Mouse (Mus musculus) hindbrain, embryonic 13.5 days (tissue): ENCODE measurements around the gene Rbpjl. TPM values are rescaled to one million over a fixed set of nuclear protein-coding genes. Genes with fewer than 3 reads are reported as not detected.

Experiments
- ATAC-seq: fragments of 200-750 bp; cut with Nextera tagmentation; 2 replicates; pipeline ENCODE4 v1.8.0; 2017; ENCODE audit warnings: moderate TSS enrichment; ENCODE audit not compliant: low FRiP score
- H3K27ac ChIP-seq: fragments of 300-500 bp; sonication (generic); 2 replicates; pipeline ENCODE4 v1.5.1; 2015; ENCODE audit warnings: inconsistent platforms, mild to moderate bottlenecking, moderate library complexity
- H3K27me3 ChIP-seq: fragments of 300-500 bp; sonication (generic); 2 replicates; pipeline ENCODE4 v1.6.1; 2015; ENCODE audit warnings: mild to moderate bottlenecking, inconsistent platforms
- H3K36me3 ChIP-seq: fragments of 300-500 bp; sonication (generic); 2 replicates; pipeline ENCODE4 v1.6.1; 2015; ENCODE audit warnings: mild to moderate bottlenecking, inconsistent platforms
- H3K4me1 ChIP-seq: fragments of 300-500 bp; sonication (generic); replicated peaks from 2 replicates; pipeline ENCODE4 v1.6.1; 2015; ENCODE audit warnings: inconsistent platforms
- H3K4me2 ChIP-seq: fragments of 300-500 bp; sonication (generic); 2 replicates; pipeline ENCODE4 v1.6.1; 2015; ENCODE audit warnings: inconsistent platforms, mild to moderate bottlenecking, moderate library complexity
- H3K4me3 ChIP-seq: fragments of 300-500 bp; sonication (generic); 2 replicates; pipeline ENCODE4 v1.5.1; 2015; ENCODE audit warnings: mild to moderate bottlenecking, inconsistent platforms
- H3K9ac ChIP-seq: fragments of 300-500 bp; sonication (generic); 2 replicates; pipeline ENCODE4 v1.6.1; 2015; ENCODE audit warnings: mild to moderate bottlenecking, inconsistent platforms
- H3K9me3 ChIP-seq: fragments of 300-500 bp; sonication (generic); 2 replicates; pipeline ENCODE4 v1.6.1; 2016; ENCODE audit warnings: inconsistent platforms
- WGBS: fragments of 180-500 bp; shearing (Covaris S2); methylation state at CpG from one replicate; pipeline ENCODE4 v1.1.7; 2015; 5-methylcytosine and 5-hydroxymethylcytosine counted together
- microRNA-seq: library from miRNA; unstranded; fragments of <30 nt; microRNA quantifications from one replicate; pipeline ENCODE4, GENCODE M21; 2016
- polyA plus RNA-seq: library from polyadenylated mRNA; unstranded; fragments of >200 nt; fragmentation: Nextera tagmentation; extraction: Ambion mirVana; gene quantifications from 2 replicates; pipeline ENCODE4 v1.2.1, GENCODE M21; 2015

Gene Rbpjl
- polyA plus RNA-seq, 1 experiment from 2014 or later, result 0.05 TPM

DNA sequence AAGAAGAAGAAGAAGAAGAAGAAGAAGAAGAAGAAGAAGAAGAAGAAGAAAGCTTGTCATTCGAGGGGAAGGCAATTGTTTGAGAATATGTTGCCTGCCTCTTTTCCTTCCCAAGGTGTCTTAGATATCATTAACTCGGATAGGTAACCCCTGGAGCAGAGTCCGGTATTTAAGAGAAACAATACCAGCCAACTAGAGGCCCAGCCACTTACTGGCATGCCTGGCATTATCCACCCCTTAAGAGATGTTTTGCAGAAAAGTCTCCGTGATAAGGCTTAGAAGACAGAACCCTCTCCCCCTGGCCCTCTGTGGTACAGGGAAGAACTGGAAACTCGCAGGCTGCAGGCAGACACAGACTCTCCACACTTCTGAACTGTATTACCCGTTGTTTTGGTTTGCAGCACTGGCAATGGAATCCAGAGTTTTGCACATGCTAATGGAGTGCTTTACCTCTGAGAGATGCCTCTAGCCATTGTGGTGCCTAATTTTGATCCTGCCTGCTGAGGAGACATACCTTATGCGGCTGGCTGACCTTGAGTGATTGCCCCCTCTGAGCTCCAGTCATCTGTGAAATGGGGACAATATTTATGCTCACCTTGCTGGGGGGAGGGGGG lies 51.1 kb downstream of the Rbpjl start:
- H3K4me1 ChIP-seq, result peaks cover 8% of the 10 kb centered on the region; the same call in 1 of the 2 replicates
- ATAC-seq, result no peak
- no peak overlapping the region for H3K4me2 ChIP-seq
- no peaks in the 10 kb centered on the region for H3K9me3 ChIP-seq
- no peaks in the 10 kb centered on the region for H3K27me3 ChIP-seq
- H3K36me3 ChIP-seq, result no peaks in the 10 kb centered on the region
- H3K27ac ChIP-seq, result no peak overlapping the region
- H3K4me3 ChIP-seq, result no peak overlapping the region
- 72% methylated on average over 7 of the region's 7 CpGs for WGBS
- H3K9ac ChIP-seq, result no peak overlapping the region

DNA sequence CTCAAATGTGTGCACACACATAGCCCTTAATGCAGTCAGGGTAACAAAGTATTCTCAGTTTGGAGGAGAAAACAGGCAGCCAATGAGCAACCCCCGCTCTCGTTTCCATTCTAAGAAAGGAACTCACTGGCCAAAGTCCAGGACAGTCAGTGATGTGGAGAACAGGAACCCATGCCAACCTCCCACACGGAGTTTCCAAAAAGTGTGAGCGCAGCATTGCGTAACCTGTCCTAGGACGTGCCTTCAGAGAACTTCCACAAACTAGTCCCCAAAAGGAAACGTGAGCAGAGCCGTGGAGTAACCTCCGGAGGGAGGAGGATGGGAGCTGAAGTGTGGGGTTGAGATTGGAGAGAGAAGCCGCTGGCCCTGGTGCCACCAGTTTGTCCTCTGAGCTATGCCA lies 51.9 kb downstream of the Rbpjl start:
- H3K9me3 ChIP-seq, result no peaks in the 10 kb centered on the region
- WGBS, result 81% methylated on average over 10 of the region's 10 CpGs
- no peak overlapping the region for H3K9ac ChIP-seq
- ATAC-seq, result no peak
- no peak overlapping the region for H3K4me3 ChIP-seq
- no peaks in the 10 kb centered on the region for H3K27me3 ChIP-seq
- H3K4me2 ChIP-seq, result no peak overlapping the region
- H3K4me1 ChIP-seq, result peaks cover 8% of the 10 kb centered on the region; the same call in 1 of the 2 replicates
- H3K36me3 ChIP-seq, result no peaks in the 10 kb centered on the region
- H3K27ac ChIP-seq, result no peak overlapping the region

DNA sequence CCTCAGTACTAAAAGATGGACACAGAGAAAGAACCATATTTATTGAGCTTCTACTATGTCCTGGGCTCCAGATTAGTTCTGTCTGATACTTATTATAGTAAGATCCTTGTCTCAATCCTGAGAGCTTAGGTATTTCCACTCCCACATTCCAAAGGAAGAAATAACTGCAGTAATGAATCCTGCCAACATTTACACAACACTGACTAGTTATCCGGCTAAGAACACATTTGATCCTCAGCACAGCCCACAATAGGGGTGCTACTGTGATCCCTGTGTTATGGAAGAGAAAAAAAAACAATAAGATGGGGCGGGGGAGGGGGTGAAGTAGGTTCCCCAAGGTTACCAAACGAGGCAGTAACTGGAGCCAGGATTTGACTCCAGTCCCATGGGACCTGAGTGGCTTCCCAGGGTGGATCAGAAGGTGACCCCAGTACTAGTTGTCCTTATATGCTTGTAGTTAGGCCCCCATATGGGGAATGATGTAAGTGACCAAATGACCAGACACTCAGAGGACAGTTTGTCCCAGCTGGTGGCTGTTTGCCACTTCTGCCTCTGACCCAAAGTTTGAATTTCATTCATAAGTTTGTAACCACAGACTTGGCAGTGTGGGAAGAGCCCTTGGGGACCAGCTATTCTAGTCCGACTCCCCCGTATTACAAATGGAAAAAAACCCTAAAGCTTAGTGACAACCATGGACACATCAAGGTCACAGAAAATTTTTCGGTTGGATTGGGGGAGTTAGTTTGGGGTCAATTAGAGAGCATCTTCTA lies 52.7 kb downstream of the Rbpjl start:
- no peak for ATAC-seq
- Histone ChIP-seq H3K27ac (no peak overlapping the region), H3K4me2 (no peak overlapping the region), H3K4me1 (peaks cover 8% of the 10 kb centered on the region; the same call in 1 of the 2 replicates), H3K9me3 (no peaks in the 10 kb centered on the region), H3K4me3 (no peak overlapping the region), H3K9ac (no peak overlapping the region), H3K36me3 (no peaks in the 10 kb centered on the region), H3K27me3 (no peaks in the 10 kb centered on the region)
- 81% methylated on average over 6 of the region's 6 CpGs for WGBS

DNA sequence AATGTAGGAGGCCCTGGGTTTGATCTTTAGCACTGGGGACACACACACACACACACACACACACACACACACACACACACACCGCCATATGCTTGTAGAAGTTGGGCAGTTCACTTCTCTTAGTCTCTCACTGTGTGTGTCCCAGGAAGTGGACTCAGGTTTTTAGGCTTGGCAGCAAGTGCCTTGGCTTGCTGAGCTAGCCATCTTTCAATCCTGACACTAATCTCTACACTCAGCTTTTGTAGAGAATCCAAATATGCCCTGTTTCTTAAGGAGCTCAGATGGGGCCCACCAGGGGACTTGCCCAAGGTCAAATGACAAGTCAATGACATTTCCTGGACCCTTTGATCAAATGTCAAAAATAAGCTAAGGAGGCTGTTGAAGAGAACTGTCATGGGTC lies 53.5 kb downstream of the Rbpjl start:
- no peaks in the 10 kb centered on the region for H3K27me3 ChIP-seq
- no peak overlapping the region for H3K27ac ChIP-seq
- 0 out of 2 replicates have a peak overlapping the region, but pooled peaks have one; percentile 62 for H3K9ac ChIP-seq
- no peak overlapping the region; the same call in 1 of the 2 replicates for H3K4me2 ChIP-seq
- WGBS, result 88% methylated on average over 1 of the region's 1 CpGs
- H3K9me3 ChIP-seq, result no peaks in the 10 kb centered on the region
- ATAC-seq, result no peak
- H3K4me1 ChIP-seq, result peaks cover 9% of the 10 kb centered on the region
- no peak overlapping the region for H3K4me3 ChIP-seq
- no peaks in the 10 kb centered on the region for H3K36me3 ChIP-seq

DNA sequence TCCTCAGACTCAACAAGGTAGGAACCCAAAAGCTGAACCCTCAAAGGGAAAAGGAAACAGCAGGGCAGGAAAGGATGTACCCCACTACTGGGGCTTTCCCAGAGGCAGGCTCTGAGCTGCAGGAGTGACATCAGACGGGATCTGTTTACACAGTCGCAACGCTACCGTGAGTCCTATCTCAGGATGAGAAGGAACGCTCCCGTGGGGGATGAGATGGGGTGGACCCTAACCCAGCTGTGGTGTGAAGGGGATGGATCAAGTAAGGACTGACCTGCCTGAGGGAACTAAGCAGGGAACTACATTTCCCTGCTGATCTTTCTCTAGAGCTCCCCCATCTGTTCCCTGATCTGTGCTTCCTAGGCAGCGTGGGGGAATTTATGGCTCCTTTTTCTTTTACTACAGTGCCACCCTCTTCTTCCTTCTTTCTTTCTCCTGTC lies 53.9 kb downstream of the Rbpjl start, which contains the start of gene Sys1:
TSS of gene Sys1 (plus strand) at position 101 of the 437 bp plus-strand sequence.
- 3% methylated on average over 7 of the region's 7 CpGs for WGBS
- peak within 1 kb of the TSS; percentile 20 for H3K4me3 ChIP-seq
- H3K27me3 ChIP-seq, result no peaks in the 10 kb centered on the region
- peaks cover 14% of the 10 kb centered on the region for H3K4me1 ChIP-seq
- peak within 1 kb of the TSS; percentile 35 for H3K4me2 ChIP-seq
- no peak for ATAC-seq
- H3K27ac ChIP-seq, result peak within 1 kb of the TSS; percentile 44; the same call in 1 of the 2 replicates
- no peaks in the 10 kb centered on the region for H3K9me3 ChIP-seq
- H3K36me3 ChIP-seq, result no peaks in the 10 kb centered on the region
- peak within 1 kb of the TSS; percentile 62; the same call in 1 of the 2 replicates for H3K9ac ChIP-seq

DNA sequence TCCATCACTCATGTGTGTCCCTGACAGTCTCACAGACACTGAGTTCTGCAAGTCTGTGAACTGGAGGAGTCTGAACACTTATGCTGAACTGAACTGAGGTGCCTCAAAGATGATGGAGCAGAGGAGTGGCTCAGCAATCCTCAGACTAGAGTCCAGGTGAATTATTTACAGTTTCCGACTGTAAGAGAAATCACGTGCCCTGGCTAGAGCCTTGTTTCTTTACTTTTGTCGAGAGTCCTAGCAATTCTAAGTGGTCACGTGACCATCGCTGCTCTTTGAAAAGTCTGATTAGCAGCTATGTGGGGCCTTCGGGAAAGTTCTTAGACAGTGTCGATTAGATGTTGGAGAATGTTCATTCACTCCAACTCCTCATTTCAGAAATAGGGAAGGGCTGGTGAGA lies 55.0 kb downstream of the Rbpjl start:
- 64% methylated on average over 7 of the region's 7 CpGs for WGBS
- H3K4me1 ChIP-seq, result peaks cover 24% of the 10 kb centered on the region

DNA sequence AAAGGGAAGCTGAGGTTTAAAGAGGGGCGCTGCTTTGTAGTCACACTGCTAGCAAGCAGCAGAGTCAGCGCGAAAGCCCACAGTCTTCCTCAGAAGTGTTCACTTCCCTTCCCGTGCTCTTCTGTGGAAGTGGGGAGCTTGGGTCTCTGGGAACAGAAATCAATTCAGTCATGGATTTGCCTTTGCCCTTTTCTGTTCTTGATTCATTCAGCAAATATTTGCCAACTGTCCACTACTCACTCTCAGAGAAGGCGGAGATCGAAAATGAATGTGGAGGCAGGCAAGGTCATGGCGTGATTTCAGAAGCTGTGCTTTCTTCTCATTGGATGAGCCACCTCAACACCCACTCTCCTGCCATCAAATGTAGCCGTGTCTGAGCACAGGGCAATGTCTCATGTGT lies 55.6 kb downstream of the Rbpjl start:
- no peak for ATAC-seq
- no peaks in the 10 kb centered on the region for H3K27me3 ChIP-seq
- no peak overlapping the region for H3K9ac ChIP-seq
- no peak overlapping the region for H3K4me2 ChIP-seq
- peaks cover 28% of the 10 kb centered on the region for H3K4me1 ChIP-seq
- H3K4me3 ChIP-seq, result no peak overlapping the region
- H3K9me3 ChIP-seq, result no peaks in the 10 kb centered on the region
- 93% methylated on average over 8 of the region's 8 CpGs for WGBS
- H3K27ac ChIP-seq, result no peak overlapping the region
- peaks cover 8% of the 10 kb centered on the region for H3K36me3 ChIP-seq

More for the DNA sequence above, 55.0 kb downstream of the Rbpjl start:
- H3K27ac ChIP-seq, result no peak overlapping the region
- no peaks in the 10 kb centered on the region for H3K9me3 ChIP-seq
- H3K9ac ChIP-seq, result 0 out of 2 replicates have a peak overlapping the region, but pooled peaks have one; percentile 24
- peaks cover 2% of the 10 kb centered on the region for H3K36me3 ChIP-seq
- no peak for ATAC-seq
- H3K4me2 ChIP-seq, result no peak overlapping the region
- no peaks in the 10 kb centered on the region for H3K27me3 ChIP-seq
- H3K4me3 ChIP-seq, result no peak overlapping the region

DNA sequence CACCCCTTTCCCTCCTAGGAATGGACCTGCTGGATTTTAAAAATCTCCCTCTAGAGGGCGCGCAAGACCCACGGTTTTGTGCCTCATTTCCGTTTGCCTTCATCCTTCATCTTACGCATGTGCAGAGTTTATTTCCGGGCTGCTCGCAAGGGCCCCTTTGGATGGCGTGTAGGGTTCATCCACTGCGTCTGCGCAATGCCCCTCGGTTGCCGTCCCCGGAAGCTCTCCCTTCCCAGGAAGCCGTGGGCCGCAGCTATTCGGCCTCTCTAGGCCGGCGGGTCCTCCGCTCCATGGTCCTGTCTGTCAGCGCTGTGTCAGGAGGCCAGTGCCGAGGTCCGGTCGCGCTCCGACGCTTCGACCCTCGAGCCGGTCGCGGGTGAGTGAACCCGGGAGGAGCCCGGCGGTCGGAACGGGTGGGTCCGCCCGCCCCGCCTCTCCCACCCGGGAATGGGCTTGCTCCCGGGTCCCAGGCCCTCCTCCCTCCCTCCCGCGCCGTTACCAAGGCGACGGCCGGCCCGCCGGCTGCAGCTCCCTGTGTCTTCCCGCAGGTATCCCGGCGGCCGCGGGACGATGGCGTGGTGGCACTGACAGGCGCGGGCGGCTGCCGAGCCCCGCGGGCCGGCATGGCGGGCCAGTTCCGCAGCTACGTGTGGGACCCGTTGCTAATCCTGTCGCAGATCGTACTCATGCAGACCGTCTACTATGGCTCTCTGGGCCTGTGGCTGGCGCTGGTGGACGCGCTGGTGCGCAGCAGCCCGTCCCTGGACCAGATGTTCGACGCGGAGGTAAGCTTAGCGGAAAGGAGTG lies 58.0 kb downstream of the Rbpjl start, which contains the start of gene Gm20458:
TSS of gene Gm20458 (plus strand) at position 223 of the 807 bp plus-strand sequence.
- peak; percentile 98 for ATAC-seq

More for the DNA sequence above, 58.0 kb downstream of the Rbpjl start, which contains the start of gene Gm20458:
- peak within 1 kb of the TSS; percentile 82 for H3K4me2 ChIP-seq
- peaks cover 28% of the 10 kb centered on the region for H3K4me1 ChIP-seq
- under 1% methylated on average over 76 of the region's 79 CpGs for whole genome bisulfite sequencing
- H3K27ac ChIP-seq, result peak within 1 kb of the TSS; percentile 94
- peaks cover 32% of the 10 kb centered on the region for H3K36me3 ChIP-seq
- H3K27me3 ChIP-seq, result no peaks in the 10 kb centered on the region
- peak within 1 kb of the TSS; percentile 89 for H3K9ac ChIP-seq
- H3K4me3 ChIP-seq, result peak within 1 kb of the TSS; percentile 93
- H3K9me3 ChIP-seq, result no peaks in the 10 kb centered on the region

Small RNA genes lying within 50 kb of the gene (microRNA-seq; reads per million reads assigned to microRNA genes)
- gene Mir7678, result not detected

Other genes starting within 250 kb of the Rbpjl start
- 0.17 and 0.41 TPM in 2 replicates for gene Kcns1, start 232.0 kb upstream of the Rbpjl start, polyA plus RNA-seq
- gene Wfdc5, start 220.4 kb upstream of the Rbpjl start, polyA plus RNA-seq, result not detected in 2 replicates
- not detected in 2 replicates for gene Wfdc12, start 212.5 kb upstream of the Rbpjl start, polyA plus RNA-seq
- gene Wfdc15a, start 203.0 kb upstream of the Rbpjl start, polyA plus RNA-seq, result not detected in 2 replicates
- not detected in 2 replicates for gene Wfdc15b, start 181.5 kb upstream of the Rbpjl start, polyA plus RNA-seq
- gene Svs2, start 164.7 kb upstream of the Rbpjl start, polyA plus RNA-seq, result not detected in 2 replicates
- gene Svs3b, start 146.5 kb upstream of the Rbpjl start, polyA plus RNA-seq, result not detected in 2 replicates
- not detected in 2 replicates for gene Svs4, start 124.7 kb upstream of the Rbpjl start, polyA plus RNA-seq
- not detected in 2 replicates for gene Svs3a, start 113.9 kb upstream of the Rbpjl start, polyA plus RNA-seq
- not detected in 2 replicates for gene Svs6, start 86.4 kb upstream of the Rbpjl start, polyA plus RNA-seq
- not detected in 2 replicates for gene Svs5, start 70.4 kb upstream of the Rbpjl start, polyA plus RNA-seq
- 0.49 and 0.92 TPM in 2 replicates for gene Slpi, start 14.0 kb upstream of the Rbpjl start, polyA plus RNA-seq
- 2.3 and 9.3 TPM in 2 replicates for gene Matn4, start 2.0 kb downstream of the Rbpjl start, polyA plus RNA-seq
- 9.0 and 9.7 TPM in 2 replicates for gene Sdc4, start 40.7 kb downstream of the Rbpjl start, polyA plus RNA-seq
- gene Sys1, start 53.8 kb downstream of the Rbpjl start, polyA plus RNA-seq, result 84.3 and 85.3 TPM in 2 replicates
- 5.0 and 5.9 TPM in 2 replicates for gene Gm20458, start 57.8 kb downstream of the Rbpjl start, polyA plus RNA-seq
- 0.18 TPM in 1 of 2 replicates, not detected in the other for gene Trp53tg5, start 70.6 kb downstream of the Rbpjl start, polyA plus RNA-seq
- gene Dbndd2, start 83.0 kb downstream of the Rbpjl start, polyA plus RNA-seq, result 12.0 and 13.8 TPM in 2 replicates
- 67.3 and 71.1 TPM in 2 replicates for gene Pigt, start 94.4 kb downstream of the Rbpjl start, polyA plus RNA-seq
- 4.5 and 5.5 TPM in 2 replicates for gene Wfdc2, start 159.3 kb downstream of the Rbpjl start, polyA plus RNA-seq
- not detected in 2 replicates for gene Spint3, start 170.3 kb downstream of the Rbpjl start, polyA plus RNA-seq
- gene Wfdc6a, start 182.3 kb downstream of the Rbpjl start, polyA plus RNA-seq, result not detected in 2 replicates
- gene Eppin, start 190.5 kb downstream of the Rbpjl start, polyA plus RNA-seq, result not detected in 2 replicates
- not detected in 2 replicates for gene Wfdc6b, start 210.4 kb downstream of the Rbpjl start, polyA plus RNA-seq
- not detected in 2 replicates for gene Wfdc8, start 210.5 kb downstream of the Rbpjl start, polyA plus RNA-seq
- gene Wfdc16, start 235.7 kb downstream of the Rbpjl start, polyA plus RNA-seq, result not detected in 2 replicates